Mouse (Mus musculus) hindlimb bud, embryonic 11.5 days (tissue): ENCODE data around the gene Irak3.

ENCODE experiments used
- DNase-seq: peaks from one replicate; pipeline ENCODE4 v3.0.0-alpha.2; 2012; ENCODE audit warnings: low read depth, low spot score; ENCODE audit errors: extremely low spot score

Gene Irak3

DNA sequence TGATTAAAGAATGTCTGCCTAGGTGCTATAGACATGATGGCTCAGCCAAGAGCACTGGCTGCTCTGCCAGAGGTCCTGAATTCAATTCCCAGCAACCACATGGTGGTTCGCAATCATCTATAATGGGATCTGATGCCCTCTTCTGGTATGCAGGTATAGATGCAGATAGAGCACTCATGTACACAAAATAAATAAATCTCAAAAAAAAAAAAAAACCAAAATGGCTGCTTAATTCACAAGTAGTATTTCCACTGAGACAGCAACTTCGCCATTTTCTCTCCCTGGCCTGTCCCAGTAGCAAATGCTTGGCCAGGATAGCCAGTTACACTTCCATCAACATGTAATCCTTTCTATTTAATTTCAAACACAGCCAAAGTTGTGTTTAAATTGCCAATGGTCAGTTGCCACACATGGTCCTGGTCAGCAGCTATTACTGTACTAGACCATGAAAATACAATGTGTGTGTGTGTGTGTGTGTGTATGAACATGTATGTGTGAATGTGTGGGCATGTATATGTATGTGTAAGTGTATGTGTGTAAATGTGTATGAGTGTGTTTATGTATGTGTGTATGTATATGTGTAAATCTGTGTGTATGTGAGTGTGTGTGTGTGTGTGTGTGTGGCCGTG, 90.1 kb downstream of the Irak3 start:
- no peak for DNase-seq

DNA sequence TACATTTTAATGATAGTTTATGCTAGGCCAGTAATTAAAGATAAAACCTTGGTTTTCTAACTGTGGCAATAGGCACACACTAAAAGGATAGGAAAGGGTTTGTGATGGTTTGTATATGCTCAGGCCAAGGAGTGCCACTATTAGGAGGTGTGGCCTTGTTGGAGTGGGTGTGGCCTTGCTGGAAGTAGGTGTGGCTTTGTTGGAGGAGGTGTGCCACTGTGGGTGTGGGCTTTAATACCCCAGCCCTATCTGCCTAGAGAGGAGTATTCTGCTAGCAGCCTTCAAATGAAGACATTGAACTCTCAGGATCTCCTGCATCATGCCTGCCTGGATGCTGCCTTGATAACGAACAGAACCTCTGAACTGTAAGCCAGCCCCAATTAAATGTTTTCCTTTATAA, 101.1 kb downstream of the Irak3 start:
- DNase-seq, result no peak

DNA sequence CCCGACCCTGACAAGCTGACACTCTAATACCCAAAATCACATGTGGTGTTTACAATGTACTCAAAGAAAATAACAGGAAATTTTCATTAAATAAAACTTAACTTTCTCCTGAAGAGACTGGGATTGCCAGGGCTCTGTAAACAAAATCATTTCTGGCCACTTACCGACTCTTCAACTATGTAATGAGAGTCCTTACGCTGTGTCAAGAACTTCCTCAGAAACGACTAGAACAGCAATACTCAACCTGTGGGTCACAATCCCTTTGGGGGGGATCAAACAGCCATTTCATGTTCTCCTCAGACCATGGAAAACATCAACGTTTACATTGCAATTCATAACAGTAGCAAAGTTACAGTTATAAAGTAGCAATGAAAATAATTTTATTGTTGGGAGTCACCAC, 104.4 kb downstream of the Irak3 start:
- no peak for DNase-seq

DNA sequence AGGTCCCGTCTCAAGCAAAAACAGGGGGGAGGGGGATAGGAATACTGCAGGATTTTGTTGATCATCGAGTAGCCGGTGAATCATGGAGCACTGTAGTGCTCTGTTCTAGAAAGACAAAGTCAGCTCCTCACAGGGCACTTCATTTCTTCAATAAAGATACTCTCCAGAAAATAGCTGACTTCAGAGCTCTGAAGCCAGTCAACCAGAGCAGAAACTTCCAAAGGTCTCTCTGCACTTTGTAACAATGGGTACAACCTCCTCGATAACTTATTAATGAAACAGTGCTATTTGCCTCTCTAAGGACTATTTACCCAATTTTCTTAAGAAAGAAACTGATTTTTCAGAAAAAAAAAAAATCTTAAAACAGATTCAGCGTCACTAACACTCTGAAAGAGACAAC, 106.2 kb downstream of the Irak3 start:
- DNase-seq, result no peak

DNA sequence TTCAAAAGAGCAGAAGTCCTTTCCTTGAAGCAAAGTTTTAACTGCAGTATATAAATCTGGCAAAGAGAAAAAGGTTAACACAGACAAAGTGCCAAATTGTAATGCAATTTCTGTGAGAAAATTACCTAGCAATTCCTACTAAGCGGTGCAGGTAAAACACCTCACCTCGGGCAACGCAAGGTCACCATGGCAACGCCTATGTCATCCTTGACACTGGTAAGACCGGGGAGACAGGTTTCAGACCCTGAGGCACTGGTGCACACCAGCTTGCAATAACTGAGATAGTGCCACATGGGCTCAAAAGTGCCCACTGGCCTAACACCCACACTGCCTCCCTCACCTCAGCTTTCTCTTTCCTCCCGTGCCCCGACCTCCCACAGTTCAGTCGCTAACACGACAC, 106.8 kb downstream of the Irak3 start:
- no peak for DNase-seq

DNA sequence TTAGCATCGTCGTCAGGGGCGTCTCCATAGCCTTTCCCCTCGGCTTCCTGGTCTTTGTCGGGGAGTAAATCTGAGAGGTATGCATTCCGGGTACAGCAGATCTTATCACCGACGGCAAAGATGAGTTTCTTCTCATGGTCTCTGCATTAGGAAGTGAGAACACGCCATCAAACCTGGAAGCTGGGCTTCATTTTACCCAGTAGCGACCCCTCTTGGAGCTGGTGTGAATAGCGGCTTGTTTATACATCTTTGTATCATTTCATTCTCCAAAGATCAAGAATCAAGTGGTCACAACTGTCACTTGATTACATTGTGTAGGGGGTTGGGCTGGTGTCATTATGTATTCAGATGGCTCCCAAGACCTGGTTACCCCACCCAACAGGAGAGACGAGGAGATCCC, 109.4 kb downstream of the Irak3 start:
- no peak for DNase-seq
